Mouse (Mus musculus): Measurements from ENCODE around the gene Eps8l2.

Eps8l2 gene

GRCm38 (mm10) chr7:141364349-141365048 lies 25.8 kb downstream of the Eps8l2 start:
- no peak for DNase-seq (ENCODE audit: low spot score)

- DNase-seq (ENCODE audit: low spot score) = no peak
Observed at GRCm38 (mm10) chr7:141365049-141365445, 26.4 kb downstream of the Eps8l2 start.

- DNase-seq (ENCODE audit: low spot score) = no peak
Observed at GRCm38 (mm10) chr7:141367358-141367757, 28.7 kb downstream of the Eps8l2 start.

GRCm38 (mm10) chr7:141369918-141370317 lies 31.2 kb downstream of the Eps8l2 start:
- DNase-seq (ENCODE audit: low spot score) = no peak

- no peak for DNase-seq (ENCODE audit: low spot score)
Observed at GRCm38 (mm10) chr7:141371942-141372595, 33.4 kb downstream of the Eps8l2 start.

- DNase-seq (ENCODE audit: low spot score) = no peak
Observed at GRCm38 (mm10) chr7:141373611-141374010, 34.9 kb downstream of the Eps8l2 start.

GRCm38 (mm10) chr7:141374399-141374798 lies 35.7 kb downstream of the Eps8l2 start:
- DNase-seq (ENCODE audit: low spot score) = no peak

GRCm38 (mm10) chr7:141379584-141379983 lies 40.9 kb downstream of the Eps8l2 start:
- no peak for DNase-seq (ENCODE audit: low spot score)

- no peak for DNase-seq (ENCODE audit: low spot score)
Observed at GRCm38 (mm10) chr7:141381068-141381835, 42.6 kb downstream of the Eps8l2 start.

GRCm38 (mm10) chr7:141387807-141388486 lies 49.3 kb downstream of the Eps8l2 start:
- no peak for DNase-seq (ENCODE audit: low spot score)

- no peak for DNase-seq (ENCODE audit: low spot score)
Observed at GRCm38 (mm10) chr7:141388487-141389109, 49.9 kb downstream of the Eps8l2 start.

GRCm38 (mm10) chr7:141390326-141391259 lies 51.9 kb downstream of the Eps8l2 start:
- DNase-seq (ENCODE audit: low spot score) = no peak

- peak; percentile 88 for DNase-seq (ENCODE audit: low spot score)
Observed at GRCm38 (mm10) chr7:141391625-141392551, 53.2 kb downstream of the Eps8l2 start, which contains the start of gene Taldo1. Gene Taldo1, plus strand, starts transcription at chr7:141392199.

- DNase-seq (ENCODE audit: low spot score) = no peak
Observed at GRCm38 (mm10) chr7:141392552-141393222, 54.0 kb downstream of the Eps8l2 start.

GRCm38 (mm10) chr7:141394158-141394557 lies 55.5 kb downstream of the Eps8l2 start:
- DNase-seq (ENCODE audit: low spot score) = no peak

- peak; percentile 54 for DNase-seq (ENCODE audit: low spot score)
Observed at GRCm38 (mm10) chr7:141394771-141395170, 56.1 kb downstream of the Eps8l2 start.

GRCm38 (mm10) chr7:141395348-141395747 lies 56.7 kb downstream of the Eps8l2 start:
- no peak for DNase-seq (ENCODE audit: low spot score)

- DNase-seq (ENCODE audit: low spot score) = no peak
Observed at GRCm38 (mm10) chr7:141403305-141403704, 64.6 kb downstream of the Eps8l2 start.

GRCm38 (mm10) chr7:141405466-141405865 lies 66.8 kb downstream of the Eps8l2 start:
- DNase-seq (ENCODE audit: low spot score) = no peak

Data from ovary, postnatal 14 days (tissue).